Mouse (Mus musculus): Measurements from ENCODE around the gene Kcnip4.

DNA sequence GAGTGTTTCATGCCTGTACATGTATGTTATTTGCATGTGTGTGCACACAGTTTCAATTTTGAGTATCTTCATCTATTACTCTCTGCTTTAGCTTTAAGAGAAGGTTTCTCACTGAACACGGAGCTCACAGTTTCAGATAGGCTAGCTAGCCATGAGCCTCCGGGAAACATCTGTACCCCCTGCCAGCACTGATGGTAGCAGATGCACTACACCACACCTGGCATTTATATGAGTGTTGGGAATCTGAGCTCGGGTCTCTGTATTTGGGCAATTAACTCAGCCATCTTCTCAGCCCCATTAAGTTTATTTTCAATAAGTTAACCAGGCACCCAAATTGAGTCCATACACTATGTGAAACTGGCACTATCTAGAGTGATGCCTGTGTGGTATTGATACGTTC lies 1113.2 kb downstream of the Kcnip4 start:
- TF ChIP-seq POLR2A (IDR thresholded peaks at IDR 0.05; ENCODE audit: insufficient read length, low read depth): no peak
- no peak for TF ChIP-seq MYOG (IDR thresholded peaks at IDR 0.05; ENCODE audit: control insufficient read depth in 1 of 3, insufficient read depth in 1 of 3, insufficient read length in 2 of 3, low read depth in 2 of 3)

Data from myocyte (in vitro differentiated cells).